Mouse (Mus musculus): Measurements from ENCODE around the gene Wdr49. TPM values are rescaled to one million over a fixed set of nuclear protein-coding genes. Genes with fewer than 3 reads are reported as not detected.

Wdr49 gene
- polyA plus RNA-seq, 2 experiments, result not detected

- no peak for DNase-seq (ENCODE audit: low read depth in 3 of 3, low spot score in 3 of 3)
These were observed 212.0 kb downstream of the Wdr49 start, which contains the start of gene Serpini2 for GRCm38 (mm10) chr3:75269978-75270377. Gene Serpini2 (minus strand): TSS chr3:75270078.

GRCm38 (mm10) chr3:75259356-75259755 lies 222.6 kb downstream of the Wdr49 start:
- ATAC-seq (ENCODE audit: insufficient read depth), result no peak
- no peak overlapping the region for H3K9ac ChIP-seq (replicated peaks)
- no peaks in the 10 kb centered on the region for H3K36me3 ChIP-seq (replicated peaks; ENCODE audit: control insufficient read depth, insufficient read depth, low read depth)
- H3K4me3 ChIP-seq (ENCODE audit: insufficient read depth in 1 of 2, low read depth in 2 of 2, low read length in 2 of 2), result no peak overlapping the region
- no peak overlapping the region for H3K4me2 ChIP-seq (ENCODE audit: low read depth)
- H3K4me1 ChIP-seq (replicated peaks; ENCODE audit: control insufficient read depth in 2 of 2, insufficient read depth in 2 of 2, low read length in 1 of 2), result no peaks in the 10 kb centered on the region
- no peaks in the 10 kb centered on the region for H3K9me3 ChIP-seq (ENCODE audit: control insufficient read depth, low read length)
- TF ChIP-seq CTCF (IDR thresholded peaks at IDR 0.05; ENCODE audit: low read depth) (no peak), EP300 (IDR thresholded peaks at IDR 0.05; ENCODE audit: low read depth) (no peak)
- no peak overlapping the region for H3K27ac ChIP-seq
- no peak for DNase-seq (ENCODE audit: low read depth in 3 of 3, low spot score in 3 of 3)
- H3K27me3 ChIP-seq (ENCODE audit: control insufficient read depth, insufficient read depth, low read length), result no peaks in the 10 kb centered on the region

More at GRCm38 (mm10) chr3:75269978-75270377, 212.0 kb downstream of the Wdr49 start, which contains the start of gene Serpini2:
- TF ChIP-seq EP300 (IDR thresholded peaks at IDR 0.05; ENCODE audit: low read depth), result no peak
- TF ChIP-seq CTCF (IDR thresholded peaks at IDR 0.05; ENCODE audit: low read depth), result no peak
- Histone ChIP-seq H3K9ac (replicated peaks) (no peak within 1 kb of the TSS), H3K36me3 (replicated peaks; ENCODE audit: control insufficient read depth, insufficient read depth, low read depth) (no peaks in the 10 kb centered on the region), H3K27ac (no peak within 1 kb of the TSS), H3K4me1 (replicated peaks; ENCODE audit: control insufficient read depth in 2 of 2, insufficient read depth in 2 of 2, low read length in 1 of 2) (no peaks in the 10 kb centered on the region), H3K9me3 (ENCODE audit: control insufficient read depth, low read length) (no peaks in the 10 kb centered on the region), H3K4me2 (ENCODE audit: low read depth) (no peak within 1 kb of the TSS), H3K4me3 (ENCODE audit: insufficient read depth in 1 of 2, low read depth in 2 of 2, low read length in 2 of 2) (no peak within 1 kb of the TSS), H3K27me3 (ENCODE audit: control insufficient read depth, insufficient read depth, low read length) (no peaks in the 10 kb centered on the region)
- 59% methylated on average over 2 of the region's 2 CpGs for WGBS (ENCODE audit: insufficient replicate concordance)
- no peak for ATAC-seq (ENCODE audit: insufficient read depth)

Other genes starting within 250 kb of the Wdr49 start
- gene Serpini2, start 212.1 kb downstream of the Wdr49 start, polyA plus RNA-seq (2012; rRNA removed), result not detected in 2 replicates
- gene Serpini2, start 212.1 kb downstream of the Wdr49 start, polyA plus RNA-seq (2014; fragmentation: Nextera tagmentation; extraction: Ambion mirVana), result 0.24 TPM in 1 of 2 replicates, not detected in the other
- gene Pdcd10, start 74.7 kb upstream of the Wdr49 start, polyA plus RNA-seq (2012; rRNA removed), result 10.7 and 19.4 TPM in 2 replicates
- gene Pdcd10, start 74.7 kb upstream of the Wdr49 start, polyA plus RNA-seq (2014; fragmentation: Nextera tagmentation; extraction: Ambion mirVana), result 69.7 and 72.5 TPM in 2 replicates
- gene Serpini1, start 75.4 kb upstream of the Wdr49 start, polyA plus RNA-seq (2012; rRNA removed), result 0.11 and 0.15 TPM in 2 replicates
- 0.13 and 0.50 TPM in 2 replicates for gene Serpini1, start 75.4 kb upstream of the Wdr49 start, polyA plus RNA-seq (2014; fragmentation: Nextera tagmentation; extraction: Ambion mirVana)